Mouse (Mus musculus) bone marrow macrophage, adult 2 months (primary cell): Measurements from ENCODE around the gene Fsd2.

Experiments used
- CTCF ChIP-seq: IDR thresholded peaks from 2 replicates; pipeline ENCODE4 v1.5.1; 2012; ENCODE audit warnings: low read depth, mild to moderate bottlenecking, low read length, moderate library complexity
- POLR2A ChIP-seq: IDR thresholded peaks from 2 replicates; pipeline ENCODE4 v1.6.1; 2012; ENCODE audit warnings: mild to moderate bottlenecking, low read depth, low read length, borderline replicate concordance

DNA sequence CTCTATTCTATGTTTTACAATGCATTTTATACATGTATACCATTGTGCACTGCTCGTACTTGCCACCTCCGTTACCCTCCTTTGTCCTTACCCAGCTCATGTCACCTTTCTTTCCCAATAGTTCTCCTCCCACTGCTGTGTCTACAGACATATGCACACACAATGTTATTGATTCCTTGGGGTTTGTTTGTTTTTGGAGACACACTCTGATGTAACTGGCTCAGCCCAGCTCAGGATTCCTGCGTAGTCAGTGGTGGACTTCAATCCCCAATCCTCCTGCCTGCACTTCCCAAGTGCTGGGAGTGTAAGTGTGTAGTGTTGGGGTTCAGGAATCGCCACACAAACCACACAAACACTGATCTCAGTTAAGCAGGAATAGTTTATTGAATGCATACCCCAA, 20.5 kb upstream of the Fsd2 start:
- TF ChIP-seq POLR2A: no peak
- no peak for TF ChIP-seq CTCF
